Mouse (Mus musculus): ENCODE results near the gene Mmp28. TPM values are rescaled to one million over a fixed set of nuclear protein-coding genes. Genes with fewer than 3 reads are reported as not detected.

The Mmp28 gene
- polyA plus RNA-seq, 1 experiment from 2014 or later, result 2.7 TPM

DNA sequence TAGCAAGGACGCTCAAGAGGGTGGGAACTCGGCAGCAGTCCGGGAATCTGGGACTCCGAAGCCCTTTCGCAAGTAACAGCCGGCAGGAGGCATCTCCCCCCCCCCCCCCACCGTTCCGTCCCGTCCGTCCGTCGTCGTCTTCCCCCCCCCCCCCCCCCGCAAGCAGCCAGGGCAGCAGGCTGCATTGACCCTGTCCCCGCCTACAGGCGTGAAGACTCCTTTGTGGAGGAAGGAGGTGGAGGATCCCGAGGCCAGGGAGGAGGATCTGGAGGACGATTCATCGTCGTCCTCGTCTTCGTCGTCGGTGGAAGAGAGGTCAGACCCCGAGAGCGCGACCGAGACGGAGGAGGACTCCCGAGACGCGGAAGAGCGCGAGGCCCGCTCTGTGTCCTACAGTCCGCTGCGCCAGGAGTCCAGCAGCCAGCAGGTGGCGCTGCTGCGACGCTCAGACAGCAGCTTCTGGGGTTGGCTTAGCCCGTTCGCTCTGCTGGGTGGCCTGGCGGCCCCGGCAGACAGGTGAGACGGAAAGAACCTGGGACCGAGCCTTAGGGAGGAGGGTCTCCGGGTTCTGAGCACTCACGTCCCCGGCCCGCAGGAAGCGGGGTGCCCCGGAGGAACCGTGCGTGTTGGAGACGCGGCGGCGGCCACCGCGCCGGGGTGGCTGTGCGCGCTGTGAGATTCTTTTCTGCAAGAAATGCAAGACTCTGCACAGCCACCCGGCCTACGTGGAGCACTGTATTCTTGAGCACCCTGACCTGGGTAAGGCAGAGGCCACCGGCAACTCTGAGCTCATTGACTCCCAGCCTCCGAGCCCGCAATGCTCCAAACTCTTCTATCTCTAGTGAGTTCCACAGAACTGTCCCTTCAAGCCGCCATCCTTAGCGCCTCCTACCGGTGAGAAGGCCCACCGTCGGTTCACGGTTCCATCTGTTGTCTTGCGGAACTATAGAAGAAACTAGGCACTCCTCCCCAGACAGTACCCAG, 22.5 kb downstream of the Mmp28 start:
- ATAC-seq, result peak; percentile 94
- H3K27ac ChIP-seq (ENCODE audit: low read length), result 0 out of 2 replicates have a peak overlapping the region, but pooled peaks have one; percentile 42
- WGBS, result under 1% methylated on average over 63 of the region's 75 CpGs

DNA sequence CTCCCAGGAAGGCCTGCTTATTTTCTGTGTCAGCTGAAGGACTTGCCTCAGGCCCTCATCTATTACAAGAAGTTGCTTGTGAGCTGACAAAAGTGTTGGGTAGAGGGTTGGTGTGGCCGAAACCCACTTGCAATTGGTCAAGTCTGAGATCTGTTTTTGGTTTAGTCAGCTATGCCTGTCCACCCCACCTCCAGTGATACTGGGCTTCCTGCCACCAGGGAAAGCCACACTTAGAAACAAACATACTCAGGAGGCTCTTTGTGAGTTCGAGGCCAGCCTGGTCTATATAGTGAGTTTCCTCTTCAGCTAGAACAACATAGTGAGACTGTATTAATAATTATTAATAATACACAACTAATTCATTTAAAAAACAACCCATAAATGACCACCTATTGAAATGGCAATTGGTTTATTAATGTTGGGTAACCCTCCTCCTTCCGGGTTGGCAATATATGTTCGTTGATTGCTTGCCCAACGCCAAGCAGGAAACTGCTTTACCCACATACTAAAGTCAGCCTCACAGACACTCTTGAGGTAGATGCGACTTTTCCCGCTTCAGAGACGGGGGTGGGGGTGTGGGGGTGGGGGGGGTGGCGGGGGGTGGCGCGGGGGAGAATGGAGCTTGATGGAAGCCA, 23.3 kb downstream of the Mmp28 start:
- no peak for ATAC-seq
- H3K4me3 ChIP-seq (ENCODE audit: low read depth, low read length), result peak overlapping the region; percentile 65
- 34% methylated on average over 11 of the region's 11 CpGs for WGBS
- peak overlapping the region; percentile 70; the same call in 1 of the 2 replicates for H3K9ac ChIP-seq (ENCODE audit: low read depth, low read length)
- H3K4me1 ChIP-seq (ENCODE audit: control insufficient read depth, insufficient read depth, low read length), result peaks cover 6% of the 10 kb centered on the region; the same call in 1 of the 2 replicates
- H3K4me2 ChIP-seq (ENCODE audit: low read length), result peak overlapping the region; percentile 87
- no peaks in the 10 kb centered on the region for H3K36me3 ChIP-seq (ENCODE audit: control insufficient read depth, insufficient read depth, low read length)
- peaks cover 32% of the 10 kb centered on the region for H3K27me3 ChIP-seq (ENCODE audit: control insufficient read depth, insufficient read depth, low read depth, low read length)
- H3K9me3 ChIP-seq (replicated peaks; ENCODE audit: control insufficient read depth, low read length, poor library complexity, severe bottlenecking), result no peaks in the 10 kb centered on the region
- H3K27ac ChIP-seq (ENCODE audit: low read length), result no peak overlapping the region

More for the DNA sequence above, 22.5 kb downstream of the Mmp28 start:
- peaks cover 40% of the 10 kb centered on the region for H3K27me3 ChIP-seq (ENCODE audit: control insufficient read depth, insufficient read depth, low read depth, low read length)
- H3K9ac ChIP-seq (ENCODE audit: low read depth, low read length), result peak overlapping the region; percentile 70
- peak overlapping the region; percentile 65 for H3K4me3 ChIP-seq (ENCODE audit: low read depth, low read length)
- no peaks in the 10 kb centered on the region for H3K36me3 ChIP-seq (ENCODE audit: control insufficient read depth, insufficient read depth, low read length)
- H3K4me2 ChIP-seq (ENCODE audit: low read length), result peak overlapping the region; percentile 87
- no peaks in the 10 kb centered on the region for H3K9me3 ChIP-seq (replicated peaks; ENCODE audit: control insufficient read depth, low read length, poor library complexity, severe bottlenecking)
- peaks cover 10% of the 10 kb centered on the region; the same call in 1 of the 2 replicates for H3K4me1 ChIP-seq (ENCODE audit: control insufficient read depth, insufficient read depth, low read length)

DNA sequence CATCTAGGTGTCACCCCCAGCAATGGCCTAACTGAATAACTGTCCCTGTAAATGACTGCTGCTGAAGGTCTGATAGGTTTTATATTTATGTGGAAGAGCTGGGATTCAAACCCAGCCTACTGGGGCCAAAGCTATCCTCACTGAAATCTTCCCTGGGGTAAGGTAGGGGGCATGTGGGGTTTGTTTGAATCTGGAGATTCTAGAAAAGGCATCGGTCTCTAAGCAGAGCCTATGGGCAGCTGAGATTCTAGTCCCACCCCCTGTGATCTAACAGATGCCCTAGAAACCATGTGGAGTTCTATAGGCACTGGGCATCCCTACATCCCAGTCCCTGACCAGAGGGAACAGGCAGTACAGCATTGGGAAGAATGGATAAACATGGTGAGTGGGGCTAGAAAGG, 25.5 kb downstream of the Mmp28 start, which contains the start of gene 1700020L24Rik:
TSS of gene 1700020L24Rik (plus strand) at position 301 of the 400 bp plus-strand sequence.
- no peak within 1 kb of the TSS for H3K27ac ChIP-seq (ENCODE audit: low read length)
- ATAC-seq, result no peak
- H3K4me1 ChIP-seq (ENCODE audit: control insufficient read depth, insufficient read depth, low read length), result no peaks in the 10 kb centered on the region
- no peaks in the 10 kb centered on the region for H3K9me3 ChIP-seq (replicated peaks; ENCODE audit: control insufficient read depth, low read length, poor library complexity, severe bottlenecking)
- H3K4me2 ChIP-seq (ENCODE audit: low read length), result no peak within 1 kb of the TSS
- no peak within 1 kb of the TSS for H3K9ac ChIP-seq (ENCODE audit: low read depth, low read length)
- no peak within 1 kb of the TSS for H3K4me3 ChIP-seq (ENCODE audit: low read depth, low read length)
- no peaks in the 10 kb centered on the region for H3K36me3 ChIP-seq (ENCODE audit: control insufficient read depth, insufficient read depth, low read length)
- WGBS, result 84% methylated on average over 1 of the region's 1 CpGs
- H3K27me3 ChIP-seq (ENCODE audit: control insufficient read depth, insufficient read depth, low read depth, low read length), result peaks cover 13% of the 10 kb centered on the region

DNA sequence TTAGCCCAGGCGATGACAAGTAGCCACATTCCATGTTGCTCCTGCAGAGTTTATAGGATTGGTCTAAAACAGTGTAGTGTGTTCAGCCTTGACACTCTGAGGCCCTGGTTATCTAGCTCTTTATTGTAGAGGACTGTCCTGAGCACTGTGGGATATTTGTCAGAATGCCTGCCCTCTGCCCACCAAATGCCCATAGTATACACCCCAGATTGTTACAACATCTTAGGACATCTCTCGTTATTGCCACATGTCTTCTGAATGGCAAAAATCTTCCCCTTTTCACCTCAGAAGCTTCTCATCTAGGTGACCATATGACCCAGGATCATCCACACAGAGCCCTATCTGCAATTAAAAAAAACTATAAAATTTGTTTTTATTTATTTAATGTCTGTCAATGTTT, 30.3 kb downstream of the Mmp28 start:
- 79% methylated on average over 2 of the region's 2 CpGs for WGBS
- Histone ChIP-seq H3K9ac (ENCODE audit: low read depth, low read length) (no peak overlapping the region), H3K27me3 (ENCODE audit: control insufficient read depth, insufficient read depth, low read depth, low read length) (peaks cover 5% of the 10 kb centered on the region; the same call in 1 of the 2 replicates), H3K4me1 (ENCODE audit: control insufficient read depth, insufficient read depth, low read length) (no peaks in the 10 kb centered on the region), H3K4me2 (ENCODE audit: low read length) (no peak overlapping the region), H3K36me3 (ENCODE audit: control insufficient read depth, insufficient read depth, low read length) (no peaks in the 10 kb centered on the region), H3K27ac (ENCODE audit: low read length) (no peak overlapping the region), H3K4me3 (ENCODE audit: low read depth, low read length) (no peak overlapping the region), H3K9me3 (replicated peaks; ENCODE audit: control insufficient read depth, low read length, poor library complexity, severe bottlenecking) (no peaks in the 10 kb centered on the region)
- no peak for ATAC-seq

DNA sequence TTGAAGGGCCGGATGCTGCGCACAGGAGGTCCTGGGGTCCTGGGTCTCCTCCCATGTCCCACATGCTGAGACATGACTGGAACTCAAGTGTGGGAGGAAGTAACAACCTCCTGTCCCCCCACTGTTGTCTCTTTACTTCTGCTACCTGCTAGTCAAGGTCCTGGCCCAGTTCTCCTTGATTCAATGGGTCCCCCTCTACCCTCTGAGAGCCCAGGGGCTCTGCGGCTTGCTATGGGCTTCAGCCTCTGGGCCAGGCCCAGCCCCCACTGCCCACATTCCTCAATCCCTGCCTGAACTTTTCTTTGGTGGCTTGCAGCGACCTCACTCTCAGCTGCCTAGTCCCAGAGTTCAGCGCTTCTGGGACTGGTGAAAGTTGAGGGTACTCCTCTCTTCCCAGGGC, 33.5 kb downstream of the Mmp28 start, which contains the start of gene Gas2l2:
TSS of gene Gas2l2 (minus strand) at position 101 of the 400 bp plus-strand sequence.
- H3K4me3 ChIP-seq (ENCODE audit: low read depth, low read length), result no peak within 1 kb of the TSS
- no peaks in the 10 kb centered on the region for H3K36me3 ChIP-seq (ENCODE audit: control insufficient read depth, insufficient read depth, low read length)
- H3K9me3 ChIP-seq (replicated peaks; ENCODE audit: control insufficient read depth, low read length, poor library complexity, severe bottlenecking), result no peaks in the 10 kb centered on the region
- H3K4me1 ChIP-seq (ENCODE audit: control insufficient read depth, insufficient read depth, low read length), result no peaks in the 10 kb centered on the region
- ATAC-seq, result no peak
- 60% methylated on average over 5 of the region's 5 CpGs for WGBS
- no peak within 1 kb of the TSS for H3K4me2 ChIP-seq (ENCODE audit: low read length)
- no peak within 1 kb of the TSS for H3K27ac ChIP-seq (ENCODE audit: low read length)
- H3K27me3 ChIP-seq (ENCODE audit: control insufficient read depth, insufficient read depth, low read depth, low read length), result peaks cover 6% of the 10 kb centered on the region; the same call in 1 of the 2 replicates
- H3K9ac ChIP-seq (ENCODE audit: low read depth, low read length), result no peak within 1 kb of the TSS

DNA sequence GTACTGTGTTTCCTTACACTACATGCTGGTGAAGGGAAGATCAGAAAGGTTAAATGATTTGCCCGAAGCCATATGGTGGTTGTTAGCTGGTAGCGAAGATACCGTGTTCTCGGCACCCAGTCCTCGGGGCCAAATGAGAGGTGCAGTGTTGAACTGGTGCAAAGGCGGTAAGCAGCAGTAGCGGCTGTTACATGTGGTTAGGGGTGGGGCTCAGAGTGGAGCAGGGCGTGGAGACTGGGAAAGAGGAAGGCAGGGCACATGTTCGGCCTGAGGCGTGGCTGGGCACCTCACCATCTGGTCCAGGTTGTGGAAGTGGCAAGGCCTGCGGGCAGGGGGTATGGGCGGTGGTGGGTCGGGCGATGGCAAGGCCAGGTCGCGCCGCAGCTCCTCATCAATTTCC, 35.9 kb downstream of the Mmp28 start:
- Histone ChIP-seq H3K4me3 (ENCODE audit: low read depth, low read length) (no peak overlapping the region), H3K36me3 (ENCODE audit: control insufficient read depth, insufficient read depth, low read length) (no peaks in the 10 kb centered on the region), H3K9ac (ENCODE audit: low read depth, low read length) (no peak overlapping the region), H3K4me2 (ENCODE audit: low read length) (no peak overlapping the region), H3K4me1 (ENCODE audit: control insufficient read depth, insufficient read depth, low read length) (no peaks in the 10 kb centered on the region), H3K27ac (ENCODE audit: low read length) (no peak overlapping the region), H3K27me3 (ENCODE audit: control insufficient read depth, insufficient read depth, low read depth, low read length) (peaks cover 6% of the 10 kb centered on the region; the same call in 1 of the 2 replicates), H3K9me3 (replicated peaks; ENCODE audit: control insufficient read depth, low read length, poor library complexity, severe bottlenecking) (no peaks in the 10 kb centered on the region)
- no peak for ATAC-seq
- WGBS, result 43% methylated on average over 17 of the region's 17 CpGs

DNA sequence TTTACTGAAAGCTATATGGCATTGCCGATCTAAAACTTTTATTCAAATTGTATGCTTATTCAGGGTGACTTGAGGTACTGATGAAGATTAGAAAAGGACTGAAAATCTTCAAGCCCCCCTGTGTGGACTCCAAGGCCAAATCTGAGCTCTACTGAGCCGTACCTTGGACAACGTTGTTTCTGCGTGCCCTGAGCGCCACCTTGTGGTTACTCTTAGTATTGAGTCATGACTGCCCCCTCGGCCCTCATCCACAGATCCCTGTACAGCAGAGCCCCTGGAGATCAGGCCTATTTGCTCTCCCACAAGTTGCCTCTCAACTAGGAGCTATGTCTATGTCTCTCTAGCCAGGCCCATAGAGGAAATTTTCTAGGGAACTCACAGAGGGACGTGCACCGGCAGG, 38.2 kb downstream of the Mmp28 start:
- ATAC-seq, result 0 out of 2 replicates have a peak, but pooled peaks have one; percentile 42
- H3K27ac ChIP-seq (ENCODE audit: low read length), result no peak overlapping the region
- H3K4me1 ChIP-seq (ENCODE audit: control insufficient read depth, insufficient read depth, low read length), result no peaks in the 10 kb centered on the region
- H3K4me2 ChIP-seq (ENCODE audit: low read length), result no peak overlapping the region
- H3K9me3 ChIP-seq (replicated peaks; ENCODE audit: control insufficient read depth, low read length, poor library complexity, severe bottlenecking), result no peaks in the 10 kb centered on the region
- no peaks in the 10 kb centered on the region for H3K36me3 ChIP-seq (ENCODE audit: control insufficient read depth, insufficient read depth, low read length)
- WGBS, result 10% methylated on average over 8 of the region's 8 CpGs
- no peak overlapping the region for H3K9ac ChIP-seq (ENCODE audit: low read depth, low read length)
- peaks cover 15% of the 10 kb centered on the region for H3K27me3 ChIP-seq (ENCODE audit: control insufficient read depth, insufficient read depth, low read depth, low read length)
- H3K4me3 ChIP-seq (ENCODE audit: low read depth, low read length), result no peak overlapping the region

DNA sequence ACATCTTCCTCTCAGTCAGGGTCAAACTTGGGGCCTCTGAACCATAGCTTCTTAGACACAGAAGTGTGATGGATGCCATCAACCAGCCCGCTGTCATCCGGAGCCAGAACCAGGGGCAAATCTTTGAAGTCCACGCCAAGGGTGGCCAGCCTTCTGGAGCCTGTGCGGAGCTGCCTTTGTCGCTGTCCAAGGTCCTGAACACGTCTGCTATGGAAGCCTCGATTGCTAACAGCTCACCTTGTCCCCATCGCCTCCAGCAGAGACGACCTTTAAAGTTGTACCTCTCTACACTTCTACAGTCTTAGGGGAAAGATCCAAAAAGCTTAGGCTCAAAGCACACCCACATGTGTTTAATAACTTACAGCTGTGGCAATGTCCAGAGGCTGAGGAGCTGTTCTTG, 41.6 kb downstream of the Mmp28 start:
- ATAC-seq, result no peak
- Histone ChIP-seq H3K27ac (ENCODE audit: low read length) (no peak overlapping the region), H3K9ac (ENCODE audit: low read depth, low read length) (no peak overlapping the region), H3K27me3 (ENCODE audit: control insufficient read depth, insufficient read depth, low read depth, low read length) (peaks cover 18% of the 10 kb centered on the region), H3K4me3 (ENCODE audit: low read depth, low read length) (no peak overlapping the region), H3K4me2 (ENCODE audit: low read length) (no peak overlapping the region), H3K4me1 (ENCODE audit: control insufficient read depth, insufficient read depth, low read length) (peaks cover 9% of the 10 kb centered on the region; the same call in 1 of the 2 replicates), H3K36me3 (ENCODE audit: control insufficient read depth, insufficient read depth, low read length) (no peaks in the 10 kb centered on the region), H3K9me3 (replicated peaks; ENCODE audit: control insufficient read depth, low read length, poor library complexity, severe bottlenecking) (no peaks in the 10 kb centered on the region)
- 4% methylated on average over 9 of the region's 9 CpGs for WGBS
